Mouse (Mus musculus) ES-E14 (cell line): ENCODE data around the gene Olfr1176.

ENCODE experiments used
- CHD2 ChIP-seq: IDR thresholded peaks from 2 replicates; pipeline ENCODE4 v1.6.1; 2014; ENCODE audit warnings: mild to moderate bottlenecking, low read depth, low read length, inconsistent platforms
- HCFC1 ChIP-seq: IDR thresholded peaks from 2 replicates; pipeline ENCODE4 v1.6.1; 2012; ENCODE audit warnings: low read length, inconsistent platforms, borderline replicate concordance; ENCODE audit not compliant: insufficient read depth
- MAFK ChIP-seq: IDR thresholded peaks from 2 replicates; pipeline ENCODE4 v1.6.1; 2014; ENCODE audit warnings: mild to moderate bottlenecking, low read depth, low read length, inconsistent platforms; ENCODE audit not compliant: insufficient read depth
- ZC3H11A ChIP-seq: IDR thresholded peaks from 2 replicates; pipeline ENCODE4 v1.6.1; 2012; ENCODE audit warnings: low read depth, mild to moderate bottlenecking, inconsistent platforms, low read length, borderline replicate concordance

DNA sequence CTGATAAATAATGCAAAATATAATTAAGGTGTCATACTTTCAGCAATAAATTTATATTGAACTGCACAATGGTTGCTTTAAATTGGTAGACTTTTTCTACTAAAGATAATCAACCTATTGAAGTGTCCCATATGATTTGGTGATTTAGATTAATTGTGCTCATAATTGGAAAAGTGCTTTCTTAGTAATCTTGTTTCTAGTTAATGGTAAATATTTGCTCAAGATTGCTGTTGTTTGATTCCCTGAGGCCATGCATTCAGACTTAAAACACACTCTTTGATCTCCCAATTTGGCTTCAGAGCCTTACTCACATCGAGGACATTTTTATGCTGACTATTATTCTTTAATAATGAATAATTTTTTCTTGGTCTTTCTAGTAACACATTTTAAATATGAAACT, at the start of gene Olfr1176:
- TF ChIP-seq HCFC1, result no peak
- TF ChIP-seq MAFK, result no peak
- no peak for TF ChIP-seq CHD2
- no peak for TF ChIP-seq ZC3H11A
